Mouse (Mus musculus): Measurements from ENCODE around the gene Tmeff1.

DNA sequence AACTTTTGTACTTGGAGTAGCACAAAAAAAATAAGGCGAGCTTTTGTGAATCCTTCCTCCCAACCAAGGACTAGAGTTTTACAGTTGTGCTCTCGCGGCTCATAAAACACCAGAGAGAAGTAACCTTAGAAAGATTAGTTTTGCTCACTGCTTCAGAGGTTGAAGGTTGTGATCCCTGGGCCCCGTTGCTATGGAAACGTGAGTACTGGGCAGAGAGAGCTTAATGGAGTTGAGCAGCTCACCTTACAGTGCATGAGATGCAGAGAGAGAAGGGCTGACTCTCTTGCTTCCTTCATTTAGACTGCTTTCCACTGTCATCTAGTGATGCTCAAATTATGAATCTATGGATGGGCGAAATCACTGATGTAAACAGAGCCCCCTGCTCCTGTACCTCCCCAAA is 48.6 kb downstream of the Tmeff1 start:
- TF ChIP-seq CTCF (IDR thresholded peaks at IDR 0.05; ENCODE audit: borderline replicate concordance, extremely low read depth, insufficient read depth, insufficient read length) (no peak), POLR2A (IDR thresholded peaks at IDR 0.05; ENCODE audit: borderline replicate concordance, extremely low read depth, insufficient read depth, insufficient read length, poor library complexity, severe bottlenecking) (no peak)

All from brain, embryonic 14.5 days (tissue).